Mouse (Mus musculus) lung, postnatal 0 days (tissue): ENCODE measurements around the gene Cnga2.

Experiments used
- CTCF ChIP-seq: IDR thresholded peaks from 2 replicates; pipeline ENCODE4 v1.5.1; 2016; ENCODE audit warnings: antibody characterized with exemption, mild to moderate bottlenecking
- EP300 ChIP-seq: IDR thresholded peaks from 2 replicates; pipeline ENCODE4 v1.6.1; 2016; ENCODE audit warnings: antibody characterized with exemption, mild to moderate bottlenecking, control low read depth

DNA sequence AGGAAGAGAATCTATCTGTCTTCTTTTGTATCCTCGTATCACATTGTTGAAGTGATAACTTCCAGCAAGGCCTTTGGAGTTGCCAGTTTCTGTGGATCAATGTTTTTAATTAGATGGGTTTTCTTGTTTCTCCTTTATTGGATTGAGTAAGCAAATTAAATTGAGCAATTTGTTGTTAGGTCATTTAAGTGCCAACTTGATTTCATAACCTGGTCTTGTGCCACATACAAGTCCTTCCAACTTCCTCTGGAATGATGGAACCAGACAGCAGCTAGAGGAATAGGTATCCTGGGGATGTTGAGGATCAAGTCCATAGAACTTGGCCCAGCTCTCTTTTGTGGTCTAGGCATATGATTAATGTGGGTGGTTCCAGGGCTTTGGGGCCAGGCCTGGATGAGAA is 30.6 kb downstream of the Cnga2 start:
- TF ChIP-seq CTCF (no peak), EP300 (no peak)
